Mouse (Mus musculus): ENCODE results near the gene Slc43a2. TPM values are rescaled to one million over a fixed set of nuclear protein-coding genes. Genes with fewer than 3 reads are reported as not detected.

Slc43a2 gene
- polyA plus RNA-seq, 1 experiment: 148 TPM

DNA sequence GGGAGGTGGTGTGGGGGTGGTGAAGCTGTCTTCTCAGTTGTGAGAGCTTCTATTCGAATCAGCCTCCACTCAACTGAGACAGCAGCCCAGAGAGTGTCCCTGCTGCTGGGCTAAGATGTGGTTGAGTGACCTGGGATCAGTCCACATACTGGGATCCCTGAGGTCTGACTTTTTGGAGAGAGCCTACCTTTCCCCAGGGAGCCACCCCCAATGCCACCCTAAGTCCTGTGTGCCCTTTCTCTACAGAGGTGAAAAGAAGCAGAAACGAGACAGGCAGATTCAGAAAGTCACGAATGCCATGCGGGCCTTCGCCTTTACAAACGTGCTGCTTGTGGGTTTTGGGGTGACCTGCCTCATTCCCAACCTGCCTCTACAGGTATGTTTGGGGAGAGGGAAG is 36.6 kb downstream of the Slc43a2 start:
- WGBS: 76% methylated on average over 6 of the region's 6 CpGs
- peaks cover 10% of the 10 kb centered on the region for H3K4me1 ChIP-seq (ENCODE audit: control insufficient read depth, insufficient read depth, low read length)
- H3K27ac ChIP-seq (ENCODE audit: insufficient read depth, low read depth, low read length): peak overlapping the region; percentile 4; the same call in 1 of the 2 replicates
- no peaks in the 10 kb centered on the region; the same call in 1 of the 2 replicates for H3K36me3 ChIP-seq (ENCODE audit: control insufficient read depth, insufficient read depth, low read length)
- H3K4me3 ChIP-seq (ENCODE audit: insufficient read depth, low read depth, low read length): no peak overlapping the region
- no peaks in the 10 kb centered on the region for H3K27me3 ChIP-seq (replicated peaks; ENCODE audit: control insufficient read depth, insufficient read depth, low read length)
- no peak for TF ChIP-seq POLR2A (IDR thresholded peaks at IDR 0.05; ENCODE audit: low read depth, low read length)
- no peak for TF ChIP-seq CTCF (conservative IDR thresholded peaks at IDR 0.05; ENCODE audit: insufficient read depth, insufficient read length, low read depth, low read length)
- no peak for DNase-seq

DNA sequence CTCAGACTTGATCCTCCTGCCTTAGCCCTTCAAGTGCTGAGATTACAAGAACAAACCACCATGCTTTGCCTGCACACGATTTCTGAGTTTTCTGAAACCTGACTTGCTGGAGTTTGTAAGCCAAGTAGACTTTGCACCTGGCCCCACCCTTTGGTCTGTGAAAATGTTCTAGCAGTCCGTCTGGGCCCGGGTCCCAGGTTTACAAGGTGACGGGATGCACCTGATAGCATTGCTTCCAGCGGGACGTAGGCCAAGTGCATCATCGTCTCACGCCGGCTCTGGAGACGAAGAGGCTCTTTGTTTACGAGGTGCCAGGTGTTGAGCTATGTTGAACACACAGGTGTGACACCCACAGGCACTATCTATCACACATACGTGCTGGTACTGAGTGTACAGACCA is 37.5 kb downstream of the Slc43a2 start:
- no peak for TF ChIP-seq CTCF (conservative IDR thresholded peaks at IDR 0.05; ENCODE audit: insufficient read depth, insufficient read length, low read depth, low read length)
- no peak for TF ChIP-seq POLR2A (IDR thresholded peaks at IDR 0.05; ENCODE audit: low read depth, low read length)
- 69% methylated on average over 12 of the region's 12 CpGs for WGBS
- H3K27me3 ChIP-seq (replicated peaks; ENCODE audit: control insufficient read depth, insufficient read depth, low read length): no peaks in the 10 kb centered on the region
- DNase-seq: peak; percentile 86
- peak overlapping the region; percentile 4; the same call in 1 of the 2 replicates for H3K27ac ChIP-seq (ENCODE audit: insufficient read depth, low read depth, low read length)
- H3K4me3 ChIP-seq (ENCODE audit: insufficient read depth, low read depth, low read length): no peak overlapping the region
- peaks cover 7% of the 10 kb centered on the region for H3K4me1 ChIP-seq (ENCODE audit: control insufficient read depth, insufficient read depth, low read length)
- H3K36me3 ChIP-seq (ENCODE audit: control insufficient read depth, insufficient read depth, low read length): no peaks in the 10 kb centered on the region; the same call in 1 of the 2 replicates

- DNase-seq: no peak
- no peak overlapping the region for H3K27ac ChIP-seq (ENCODE audit: insufficient read depth, low read depth, low read length)
- H3K27me3 ChIP-seq (replicated peaks; ENCODE audit: control insufficient read depth, insufficient read depth, low read length): no peaks in the 10 kb centered on the region
- TF ChIP-seq POLR2A (IDR thresholded peaks at IDR 0.05; ENCODE audit: low read depth, low read length): no peak
- no peak for TF ChIP-seq CTCF (conservative IDR thresholded peaks at IDR 0.05; ENCODE audit: insufficient read depth, insufficient read length, low read depth, low read length)
- H3K4me1 ChIP-seq (ENCODE audit: control insufficient read depth, insufficient read depth, low read length): peaks cover 7% of the 10 kb centered on the region
- no peak overlapping the region for H3K4me3 ChIP-seq (ENCODE audit: insufficient read depth, low read depth, low read length)
- 80% methylated on average over 17 of the region's 17 CpGs for WGBS
- H3K36me3 ChIP-seq (ENCODE audit: control insufficient read depth, insufficient read depth, low read length): no peaks in the 10 kb centered on the region; the same call in 1 of the 2 replicates
Measured at GRCm38 (mm10) chr11:75570375-75571125, 39.1 kb downstream of the Slc43a2 start.

DNA sequence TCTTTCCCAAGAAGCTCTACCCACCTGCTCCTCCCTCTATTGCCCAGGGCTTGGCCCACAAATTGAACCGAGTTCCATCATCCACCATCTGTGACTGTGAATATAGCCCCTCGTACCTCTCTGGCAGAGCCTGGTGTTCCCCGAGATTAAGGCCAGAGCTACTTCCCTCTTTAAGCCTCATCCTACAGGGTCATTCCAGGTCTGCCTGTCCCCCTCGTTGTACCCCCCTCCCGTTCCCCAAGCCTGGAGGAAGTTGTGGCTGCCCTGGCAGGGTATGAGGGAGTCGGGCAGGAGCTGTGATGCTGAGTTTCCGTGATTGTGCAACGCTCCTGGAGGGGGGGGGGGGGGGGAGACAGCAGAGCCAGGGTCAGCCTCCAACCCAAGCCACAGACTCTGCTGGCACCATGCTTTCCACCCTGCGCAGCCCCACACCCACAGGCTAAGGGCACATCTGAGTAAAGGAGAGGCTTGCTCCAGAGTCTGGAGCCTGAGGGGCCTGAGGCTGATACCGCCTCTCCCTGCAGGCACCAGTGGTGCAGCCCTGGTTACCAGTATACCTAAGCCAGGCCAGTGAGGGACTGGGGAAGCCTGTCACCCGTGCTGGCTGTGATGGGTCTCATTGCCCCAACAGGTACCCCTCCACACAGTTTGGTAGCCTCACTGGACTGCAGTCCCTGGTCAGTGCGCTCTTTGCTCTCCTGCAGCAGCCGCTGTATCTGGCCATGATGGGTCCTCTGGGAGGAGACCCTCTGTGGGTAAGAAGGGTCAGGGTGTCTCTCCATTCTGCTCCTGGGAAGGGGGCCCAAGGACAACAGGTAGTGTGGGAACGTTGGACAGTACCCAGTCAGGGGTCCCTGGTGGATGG is 39.9 kb downstream of the Slc43a2 start:
- no peak for DNase-seq
- H3K27me3 ChIP-seq (replicated peaks; ENCODE audit: control insufficient read depth, insufficient read depth, low read length): no peaks in the 10 kb centered on the region
- no peak for TF ChIP-seq CTCF (conservative IDR thresholded peaks at IDR 0.05; ENCODE audit: insufficient read depth, insufficient read length, low read depth, low read length)
- no peak for TF ChIP-seq POLR2A (IDR thresholded peaks at IDR 0.05; ENCODE audit: low read depth, low read length)
- H3K4me3 ChIP-seq (ENCODE audit: insufficient read depth, low read depth, low read length): no peak overlapping the region
- H3K36me3 ChIP-seq (ENCODE audit: control insufficient read depth, insufficient read depth, low read length): no peaks in the 10 kb centered on the region; the same call in 1 of the 2 replicates
- H3K4me1 ChIP-seq (ENCODE audit: control insufficient read depth, insufficient read depth, low read length): peaks cover 7% of the 10 kb centered on the region
- H3K27ac ChIP-seq (ENCODE audit: insufficient read depth, low read depth, low read length): no peak overlapping the region
- 55% methylated on average over 14 of the region's 14 CpGs for WGBS

DNA sequence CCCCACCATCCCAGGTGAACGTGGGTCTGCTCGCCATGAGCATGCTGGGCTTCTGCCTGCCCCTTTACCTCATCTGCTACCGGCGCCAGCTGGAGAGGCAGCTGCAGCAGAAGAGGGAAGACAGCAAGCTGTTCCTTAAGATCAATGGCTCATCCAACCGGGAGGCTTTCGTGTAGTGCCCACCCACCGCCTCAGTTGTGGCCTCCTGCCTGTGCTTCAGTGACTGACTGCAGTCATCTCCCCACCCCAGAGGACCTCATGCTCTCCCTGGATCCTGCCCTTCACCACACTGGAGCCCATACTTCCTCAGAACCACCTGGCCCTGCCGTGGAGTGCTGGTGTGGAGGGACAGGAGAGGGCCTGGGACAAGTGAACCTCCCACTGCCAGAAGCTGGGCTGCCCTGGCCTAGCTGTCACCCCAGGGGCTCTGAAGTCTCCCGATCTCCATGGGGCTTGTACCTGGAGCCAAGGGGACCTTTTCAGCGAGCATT is 40.9 kb downstream of the Slc43a2 start:
- TF ChIP-seq POLR2A (IDR thresholded peaks at IDR 0.05; ENCODE audit: low read depth, low read length) (no peak), CTCF (conservative IDR thresholded peaks at IDR 0.05; ENCODE audit: insufficient read depth, insufficient read length, low read depth, low read length) (no peak)
- Histone ChIP-seq H3K36me3 (ENCODE audit: control insufficient read depth, insufficient read depth, low read length) (no peaks in the 10 kb centered on the region; the same call in 1 of the 2 replicates), H3K27me3 (replicated peaks; ENCODE audit: control insufficient read depth, insufficient read depth, low read length) (no peaks in the 10 kb centered on the region), H3K4me3 (ENCODE audit: insufficient read depth, low read depth, low read length) (no peak overlapping the region), H3K27ac (ENCODE audit: insufficient read depth, low read depth, low read length) (peak overlapping the region; percentile 12), H3K4me1 (ENCODE audit: control insufficient read depth, insufficient read depth, low read length) (peaks cover 7% of the 10 kb centered on the region)
- no peak for DNase-seq
- 48% methylated on average over 10 of the region's 10 CpGs for WGBS

DNA sequence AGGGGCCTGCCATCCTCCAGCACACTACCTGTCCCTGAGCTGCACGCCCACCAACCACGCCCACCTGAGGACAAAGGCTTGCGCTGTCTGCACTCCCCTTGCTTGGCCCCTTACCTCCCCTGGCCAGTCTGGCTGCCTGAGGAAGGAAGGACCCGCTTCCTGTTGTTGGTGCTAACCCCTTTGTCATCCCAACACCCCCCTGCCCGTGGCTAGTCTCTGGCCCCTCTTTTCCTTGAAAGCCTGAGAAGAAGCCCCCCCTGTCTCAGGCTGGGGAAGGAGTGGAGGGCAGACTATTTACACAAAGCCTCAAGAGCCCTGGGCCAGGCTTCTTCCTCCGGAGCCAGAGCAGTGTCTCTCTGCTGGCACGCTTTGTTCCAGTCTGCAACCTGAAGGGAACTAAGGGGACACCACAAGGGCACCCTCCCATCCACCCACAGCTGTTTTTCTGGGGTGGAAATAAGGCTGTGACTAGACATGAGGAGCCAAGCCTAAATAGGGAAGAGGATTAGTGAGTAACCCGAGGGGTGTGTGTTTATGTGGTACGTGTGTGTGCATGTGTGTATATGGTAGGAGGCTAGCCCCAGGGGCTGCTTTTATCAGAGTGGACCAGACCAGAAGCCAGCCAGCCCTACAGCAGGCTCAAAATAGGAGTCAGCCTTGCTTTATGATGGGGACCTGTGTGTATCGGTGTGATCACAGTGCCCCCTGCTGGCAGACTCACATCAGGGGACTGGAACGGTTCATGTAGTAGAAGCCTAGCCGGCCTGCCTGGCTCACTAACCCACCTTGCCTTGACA is 41.6 kb downstream of the Slc43a2 start:
- Histone ChIP-seq H3K4me3 (ENCODE audit: insufficient read depth, low read depth, low read length) (no peak overlapping the region), H3K36me3 (ENCODE audit: control insufficient read depth, insufficient read depth, low read length) (no peaks in the 10 kb centered on the region; the same call in 1 of the 2 replicates), H3K4me1 (ENCODE audit: control insufficient read depth, insufficient read depth, low read length) (peaks cover 7% of the 10 kb centered on the region), H3K27me3 (replicated peaks; ENCODE audit: control insufficient read depth, insufficient read depth, low read length) (no peaks in the 10 kb centered on the region), H3K27ac (ENCODE audit: insufficient read depth, low read depth, low read length) (peak overlapping the region; percentile 12)
- DNase-seq: peak; percentile 94
- whole genome bisulfite sequencing: 22% methylated on average over 12 of the region's 12 CpGs
- TF ChIP-seq POLR2A (IDR thresholded peaks at IDR 0.05; ENCODE audit: low read depth, low read length) (no peak), CTCF (conservative IDR thresholded peaks at IDR 0.05; ENCODE audit: insufficient read depth, insufficient read length, low read depth, low read length) (peak; percentile 99)

Measured in kidney, adult 2 months (tissue).